Mouse (Mus musculus) layer of hippocampus, adult 2 months (tissue): ENCODE results near the gene Socs2. TPM values are rescaled to one million over a fixed set of nuclear protein-coding genes. Genes with fewer than 3 reads are reported as not detected.
"Not testable (repeated sequence)": the region's sequence is repeated elsewhere in the genome, so short reads cannot be mapped to it uniquely, and the experiment has no call there.

Experiments
- DNase-seq, 2 experiments: peaks; one replicate each; pipeline ENCODE4 v3.0.0; 2022; ENCODE audit warnings: low spot score in 2 of 2
- H3K27ac ChIP-seq: fragments of 200-600 bp; 2 replicates; pipeline ENCODE4 v1.8.1; 2022
- H3K4me3 ChIP-seq: fragments of 200-600 bp; 2 replicates; pipeline ENCODE4 v1.8.1; 2022; ENCODE audit warnings: mild to moderate bottlenecking
- CTCF ChIP-seq: fragments of 200-600 bp; conservative IDR thresholded peaks from 2 replicates; pipeline ENCODE4 v1.8.1; 2022; ENCODE audit warnings: antibody characterized with exemption, mild to moderate bottlenecking, moderate library complexity
- total RNA-seq, 2 experiments: library from RNA; stranded (reverse); gene quantifications; 2 replicates each; pipeline ENCODE4 v1.2.3; 2021

The Socs2 gene
- total RNA-seq, 2 experiments from 2014 or later = 28.8 to 36.3 TPM

DNA sequence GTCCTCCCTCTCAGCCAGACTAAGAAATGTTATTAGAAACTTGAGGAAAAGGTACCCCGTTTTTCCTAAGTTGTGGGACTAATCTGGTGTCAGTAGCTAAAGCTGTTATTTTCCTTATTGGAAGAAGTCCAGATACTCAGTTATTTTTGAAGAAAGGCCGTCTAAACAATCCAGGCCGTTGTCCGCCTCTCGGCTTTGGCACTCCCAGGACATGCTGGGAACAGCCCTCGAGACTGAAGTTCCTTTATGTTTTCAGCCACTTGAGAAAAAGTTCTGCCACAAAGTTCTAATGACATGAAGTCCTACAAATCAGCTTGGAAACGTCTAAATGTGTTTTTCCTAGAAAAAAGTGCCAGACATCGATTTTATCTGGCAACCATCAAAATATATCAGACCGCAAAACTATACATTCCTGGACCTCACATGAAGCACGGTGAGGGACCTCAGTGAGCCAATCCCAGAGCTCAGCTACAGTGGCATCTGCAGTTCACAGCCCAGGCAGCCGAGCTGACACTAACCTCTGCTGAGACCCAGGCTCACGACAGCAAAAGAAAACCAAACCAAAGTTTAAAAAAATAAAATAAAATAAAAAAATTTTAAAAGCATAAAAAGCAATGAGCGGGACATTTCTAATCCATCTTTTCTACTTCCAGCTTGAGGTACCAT lies 17.2 kb downstream of the Socs2 start:
- TF ChIP-seq CTCF = no peak

GRCm38 (mm10) chr10:95398489-95398888 lies 18.5 kb downstream of the Socs2 start:
- no peak for TF ChIP-seq CTCF
- no peak for DNase-seq
- H3K4me3 ChIP-seq = no peak overlapping the region; the same call in 1 of the 2 replicates
- H3K27ac ChIP-seq = no peak overlapping the region

More for the DNA sequence above, 17.2 kb downstream of the Socs2 start:
- Histone ChIP-seq H3K27ac (no peak overlapping the region), H3K4me3 (no peak overlapping the region)
- DNase-seq = no peak

- DNase-seq = no peak
- no peak for TF ChIP-seq CTCF
- no peak overlapping the region for H3K27ac ChIP-seq
- H3K4me3 ChIP-seq = no peak overlapping the region
Observed at GRCm38 (mm10) chr10:95397191-95397835, 19.7 kb downstream of the Socs2 start.

DNA sequence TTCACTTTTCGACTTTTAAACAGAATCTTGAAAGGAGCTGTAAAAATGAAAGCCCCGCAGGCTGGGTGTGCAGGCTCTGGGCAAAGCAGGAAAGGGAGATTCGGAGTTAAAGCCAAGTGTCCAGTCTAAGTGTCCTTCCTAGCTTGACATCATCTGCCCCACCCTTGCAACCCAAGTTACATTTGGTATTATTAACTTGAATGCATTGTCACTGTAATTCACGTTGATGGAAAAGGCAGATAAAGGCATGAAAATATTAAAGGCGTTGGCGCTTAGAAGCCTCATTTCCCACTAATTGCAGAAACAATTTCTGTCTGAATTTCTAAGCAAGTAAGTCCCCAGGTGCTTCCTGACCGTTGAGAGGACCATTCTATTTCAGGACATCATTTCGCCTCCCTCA lies 20.6 kb downstream of the Socs2 start:
- no peak for TF ChIP-seq CTCF

DNA sequence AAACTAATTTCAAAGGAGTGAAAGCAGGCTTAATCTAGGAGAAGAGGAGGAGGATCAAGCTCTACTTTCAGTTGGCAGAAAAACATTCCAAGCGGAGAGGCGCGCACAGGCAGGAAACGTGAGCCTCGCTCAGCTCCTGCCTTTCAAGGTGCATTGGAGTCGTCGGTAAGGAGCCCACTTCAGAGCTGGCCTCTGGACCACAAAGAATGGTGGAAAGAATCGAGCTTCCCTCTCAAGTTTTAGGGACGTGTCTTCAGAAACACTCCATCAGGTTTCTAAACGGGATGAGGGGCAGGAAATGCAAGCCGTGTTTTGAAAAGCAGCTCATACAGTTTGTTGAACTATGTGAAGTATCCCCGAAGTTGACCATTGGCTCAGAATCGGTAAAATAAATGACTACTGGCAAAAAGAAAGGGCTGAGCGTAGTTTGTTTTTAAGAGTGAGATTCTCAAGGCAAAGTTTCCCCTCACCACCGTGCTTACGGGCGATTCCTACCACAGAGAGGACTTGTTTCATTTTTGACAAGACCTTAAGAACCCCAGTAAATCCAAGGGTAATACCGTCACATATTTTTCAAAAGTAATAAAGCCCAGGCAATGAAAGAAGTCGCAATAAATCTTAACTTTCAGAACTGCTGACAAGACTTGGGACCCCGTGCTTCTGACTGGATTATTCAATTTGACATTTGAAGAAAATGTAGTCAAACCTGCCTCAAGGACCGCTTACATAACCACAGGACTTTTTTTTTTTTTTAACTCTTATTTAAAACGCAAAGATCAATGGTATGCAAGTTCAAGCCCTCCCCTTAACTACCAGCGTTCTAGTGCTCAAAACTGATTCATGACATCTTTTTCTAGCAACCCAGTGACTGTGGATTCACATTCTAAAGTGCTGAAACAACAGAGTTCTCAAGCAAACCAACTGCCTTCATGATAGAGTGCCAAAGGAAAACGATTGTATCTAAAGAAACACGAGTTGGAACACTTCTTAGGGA lies 21.9 kb downstream of the Socs2 start:
- peak overlapping the region; percentile 26 for H3K4me3 ChIP-seq
- no peak for TF ChIP-seq CTCF
- DNase-seq = no peak
- peak overlapping the region; percentile 25; the same call in 1 of the 2 replicates for H3K27ac ChIP-seq

More for the DNA sequence above, 20.6 kb downstream of the Socs2 start:
- H3K4me3 ChIP-seq = no peak overlapping the region
- no peak overlapping the region for H3K27ac ChIP-seq
- no peak for DNase-seq

DNA sequence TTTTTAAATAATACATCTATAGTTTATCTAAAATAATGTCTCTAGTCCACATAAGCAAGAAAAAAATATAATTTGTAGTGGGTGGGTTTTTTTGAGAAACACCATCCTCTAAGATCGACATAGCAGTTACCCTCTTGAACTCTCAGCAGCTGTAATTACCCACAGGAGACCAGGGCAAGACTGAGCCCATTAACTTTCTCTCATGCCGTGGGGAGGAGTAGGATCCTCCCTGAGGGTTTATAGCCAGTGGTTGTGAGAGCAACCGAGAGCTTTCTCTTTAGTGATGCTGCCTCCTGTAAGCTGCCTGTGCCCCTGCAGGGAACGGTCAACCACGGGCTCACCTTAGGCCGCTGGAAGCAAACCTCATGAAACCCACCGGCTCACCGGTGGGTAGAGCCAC lies 24.9 kb downstream of the Socs2 start:
- no peak for DNase-seq
- no peak overlapping the region for H3K4me3 ChIP-seq
- H3K27ac ChIP-seq = no peak overlapping the region
- no peak for TF ChIP-seq CTCF

DNA sequence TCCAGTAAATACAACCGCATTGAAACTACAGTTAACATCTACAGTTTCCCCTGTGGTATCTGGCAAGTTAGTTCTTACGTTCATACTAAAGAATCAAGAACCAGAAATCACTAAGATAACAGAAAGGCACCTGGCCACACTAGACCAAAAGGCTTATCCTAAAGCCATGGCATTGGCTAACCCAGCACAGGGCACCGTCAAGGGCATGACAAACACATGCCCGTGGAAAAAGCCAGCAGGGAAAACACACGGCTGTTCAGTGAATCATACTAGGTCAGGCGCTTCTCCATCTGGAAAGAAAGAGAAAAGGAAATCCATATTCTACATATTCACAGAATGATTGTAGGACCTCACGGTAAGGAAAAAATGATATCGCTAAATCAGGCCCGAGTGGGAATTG lies 26.1 kb downstream of the Socs2 start:
- Histone ChIP-seq H3K27ac (no peak overlapping the region), H3K4me3 (no peak overlapping the region)
- TF ChIP-seq CTCF = no peak
- DNase-seq = no peak

GRCm38 (mm10) chr10:95389805-95390204 lies 27.2 kb downstream of the Socs2 start:
- not testable (repeated sequence) for H3K27ac ChIP-seq, DNase-seq
- TF ChIP-seq CTCF = peak; percentile 59

DNA sequence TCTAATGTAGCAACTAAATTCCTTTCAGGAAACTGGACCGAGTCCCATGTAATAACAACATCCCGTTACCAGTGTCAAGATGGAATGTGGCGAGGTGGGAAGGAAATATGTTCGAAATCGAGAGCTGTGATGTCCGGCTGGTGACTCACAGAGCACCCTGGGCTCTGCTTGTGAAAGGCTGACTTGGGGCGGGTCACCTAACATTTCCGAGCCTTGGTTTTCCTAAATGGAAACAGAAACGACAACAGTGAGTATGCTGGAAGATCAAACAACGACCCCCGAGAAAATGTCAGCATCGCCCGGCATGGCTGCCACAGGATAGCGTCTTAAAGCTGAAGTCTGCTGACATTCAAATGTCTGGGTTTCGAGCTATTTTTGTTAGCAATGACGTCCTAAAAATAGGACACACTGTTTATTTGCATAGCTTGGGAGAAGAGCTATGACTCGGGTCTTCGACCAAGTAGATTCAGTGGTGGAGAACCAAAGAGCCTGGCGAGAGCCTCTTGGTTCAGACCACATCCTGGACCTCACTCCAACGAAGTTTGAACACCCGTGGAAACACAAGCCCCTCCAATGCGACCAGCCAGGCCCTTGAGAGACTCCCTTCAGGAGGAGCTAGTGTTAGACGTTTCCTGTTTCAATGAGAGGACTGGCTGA lies 28.0 kb downstream of the Socs2 start:
- peak overlapping the region; percentile 17 for H3K4me3 ChIP-seq
- DNase-seq = no peak
- TF ChIP-seq CTCF = no peak
- peak overlapping the region; percentile 57; the same call in 1 of the 2 replicates for H3K27ac ChIP-seq

More at GRCm38 (mm10) chr10:95389805-95390204, 27.2 kb downstream of the Socs2 start:
- not testable (repeated sequence) for H3K4me3 ChIP-seq

DNA sequence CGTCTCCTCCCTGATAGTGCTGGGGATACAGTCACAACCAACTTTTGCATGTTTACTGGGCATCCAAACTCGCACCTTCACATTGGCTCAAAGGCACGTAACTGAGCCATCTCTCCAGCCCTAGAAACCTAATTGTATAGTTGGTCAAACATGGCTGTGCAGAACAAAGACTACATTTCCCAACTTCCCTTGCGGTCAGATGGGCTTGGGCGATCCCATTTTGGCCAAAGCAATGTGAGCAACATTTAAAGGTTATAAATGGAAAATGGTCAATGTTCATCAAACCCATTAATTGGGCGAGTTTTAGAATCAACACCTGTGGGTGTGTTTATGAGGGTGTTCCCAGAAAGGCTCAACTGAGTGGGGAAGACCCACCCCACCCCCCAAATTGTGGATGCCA lies 30.5 kb downstream of the Socs2 start:
- no peak overlapping the region for H3K27ac ChIP-seq
- DNase-seq = no peak
- no peak for TF ChIP-seq CTCF
- no peak overlapping the region for H3K4me3 ChIP-seq

GRCm38 (mm10) chr10:95385801-95386203 lies 31.2 kb downstream of the Socs2 start:
- DNase-seq = no peak
- Histone ChIP-seq H3K4me3 (no peak overlapping the region), H3K27ac (no peak overlapping the region)
- TF ChIP-seq CTCF = no peak

DNA sequence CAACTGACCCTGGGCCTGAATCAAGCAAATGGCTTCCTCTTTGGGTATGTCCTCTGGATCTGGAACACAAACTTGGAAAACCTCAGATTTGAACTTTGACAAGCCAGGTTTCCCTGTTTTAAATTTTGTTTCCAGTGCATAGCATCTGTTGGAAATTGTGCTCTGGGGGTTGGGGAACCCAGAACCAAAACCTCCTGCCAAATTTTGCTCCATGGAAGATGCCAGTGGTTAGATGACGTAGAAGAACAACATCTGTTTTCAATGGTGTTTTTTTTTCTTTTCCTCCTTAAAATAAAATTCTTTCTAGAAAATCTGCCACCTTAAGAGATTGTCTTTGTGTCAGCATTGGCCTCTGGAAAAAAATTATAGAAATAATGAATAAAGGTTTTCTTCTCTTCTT lies 31.9 kb downstream of the Socs2 start:
- TF ChIP-seq CTCF = no peak
- no peak overlapping the region for H3K27ac ChIP-seq
- H3K4me3 ChIP-seq = no peak overlapping the region
- no peak for DNase-seq
